Mouse (Mus musculus) mature B cell (primary cell): ENCODE measurements around the gene Cyp4f40.
"Not testable (repeated sequence)": the region's sequence is repeated elsewhere in the genome, so short reads cannot be mapped to it uniquely, and the experiment has no call there.

Experiments used
- in situ Hi-C: fragments of 300-500 bp; cut with MboI; formaldehyde crosslinking; loops from 2 replicates; pipeline ENCODE4 v1.14.3; 2019

Cyp4f40 gene

DNA sequence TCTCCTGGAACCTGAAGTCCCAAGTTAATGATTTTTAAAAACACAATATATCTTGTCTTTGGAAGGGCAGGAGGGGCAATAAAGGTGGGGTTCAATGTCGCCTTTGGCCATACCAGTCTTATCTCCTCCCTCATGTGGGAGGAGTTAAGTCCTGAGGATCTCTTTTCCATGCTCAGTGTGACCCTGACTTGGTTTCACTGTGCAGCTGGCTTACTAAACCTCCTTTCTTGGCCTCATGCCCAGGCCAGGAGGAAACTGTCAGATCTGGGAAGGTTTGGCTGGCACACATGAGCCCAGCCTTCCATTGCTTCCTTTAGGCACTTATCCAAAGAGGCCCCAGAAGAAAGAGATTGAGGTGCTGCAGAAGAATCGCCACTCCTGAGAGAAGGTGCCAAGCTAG lies at the start of gene Cyp4f40:
TSS of gene Cyp4f40 (plus strand) at position 189 of the 400 bp plus-strand sequence.
- in situ Hi-C loops: no loop called here

DNA sequence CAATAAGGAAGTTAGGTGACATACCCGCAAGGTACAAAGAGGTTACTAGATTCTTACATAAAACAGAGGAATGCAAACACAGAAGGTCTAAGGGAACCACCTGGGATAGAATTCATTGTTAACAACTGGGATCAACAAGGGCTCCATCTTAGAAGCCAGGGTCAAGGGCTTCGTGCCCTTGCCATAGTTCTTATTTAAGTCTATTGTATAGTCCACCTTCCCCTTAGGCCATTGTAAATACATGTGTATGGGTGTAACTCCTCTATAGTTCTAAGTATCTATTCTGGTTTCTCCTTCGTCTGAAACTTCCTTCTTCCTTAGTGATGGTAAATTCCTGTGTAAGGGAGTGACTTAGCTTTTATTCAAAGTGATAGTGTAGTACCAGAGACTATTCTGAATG lies 48.5 kb upstream of the Cyp4f40 start:
- in situ Hi-C loops: not testable (repeated sequence)

DNA sequence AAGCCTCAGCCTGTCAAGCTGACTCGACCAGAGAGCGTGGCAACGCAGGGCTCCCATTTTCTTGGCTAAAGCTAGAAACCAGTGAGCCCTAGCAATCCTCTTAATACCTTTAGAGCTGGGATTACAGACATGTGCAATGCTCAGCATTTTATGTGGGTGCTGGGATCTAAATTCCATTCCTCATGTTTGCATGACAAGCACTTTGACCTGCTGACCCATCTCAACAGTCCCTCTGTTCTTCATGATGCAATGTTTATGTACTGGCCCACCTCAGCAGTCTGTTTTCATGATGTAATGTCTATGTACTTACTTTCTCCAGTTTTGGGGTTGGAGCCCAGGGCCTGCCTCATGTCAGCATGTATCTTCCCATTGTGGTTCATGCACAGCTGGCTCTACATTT lies 47.8 kb upstream of the Cyp4f40 start:
- in situ Hi-C loops: no loop called here

DNA sequence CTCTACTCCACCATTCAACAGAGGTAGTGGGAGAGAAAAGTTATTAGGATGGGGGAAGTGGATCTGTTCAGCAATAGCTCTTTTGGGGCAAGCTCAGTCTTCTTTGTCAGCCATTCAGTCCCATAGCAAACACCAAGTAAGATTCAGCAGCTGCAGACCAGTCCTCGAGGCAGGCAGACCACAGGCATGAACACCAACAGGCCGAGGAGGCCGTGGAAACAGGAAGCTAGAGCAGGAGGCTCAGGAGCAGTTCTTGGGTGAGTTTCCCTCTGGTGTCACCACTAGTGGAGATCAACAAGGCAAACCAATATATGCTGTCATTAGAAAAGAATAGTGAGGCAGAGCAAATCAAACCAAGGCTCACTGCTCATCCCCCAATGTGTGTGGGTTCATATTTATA lies 46.3 kb upstream of the Cyp4f40 start:
- in situ Hi-C loops: no loop called here

DNA sequence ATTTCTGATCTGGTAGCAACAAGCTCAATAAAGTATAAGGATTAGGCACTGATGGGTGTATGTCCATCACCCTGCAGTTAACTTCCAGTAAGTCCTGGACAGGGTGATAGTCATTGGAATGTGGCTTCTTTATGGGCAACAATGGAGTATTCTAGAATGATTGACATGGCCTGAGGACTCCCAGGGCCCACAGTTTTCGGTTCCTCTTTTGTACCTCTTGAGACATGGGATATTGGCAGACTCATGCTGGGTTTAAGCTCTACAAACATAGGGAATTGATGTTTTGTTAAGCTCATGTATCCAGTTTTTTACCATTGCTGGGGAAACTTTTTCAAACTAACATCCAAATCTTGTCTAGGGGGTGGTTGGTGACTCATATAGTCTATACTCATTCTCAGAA lies 41.4 kb upstream of the Cyp4f40 start:
- in situ Hi-C loops: no loop called here

DNA sequence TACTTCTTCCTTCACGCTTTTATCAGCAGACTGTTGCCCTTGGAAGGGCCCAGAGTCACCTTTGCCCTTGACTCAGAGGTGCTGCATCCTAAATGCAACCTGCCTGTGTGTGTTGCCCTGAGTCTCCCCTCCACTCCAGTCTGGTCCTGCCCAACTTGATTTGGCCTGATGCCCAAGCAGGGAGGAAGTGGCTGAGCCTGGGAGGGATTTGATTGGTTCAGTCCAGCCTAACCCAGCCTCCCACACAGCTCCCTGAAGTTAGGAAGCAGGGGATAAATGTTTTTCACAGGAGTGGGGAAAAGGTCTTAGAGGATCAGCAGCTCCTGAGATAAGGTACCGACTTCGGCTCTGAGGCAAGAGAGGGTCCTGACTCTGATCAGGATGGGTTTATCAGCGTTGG lies 37.7 kb upstream of the Cyp4f40 start, which contains the start of gene Cyp4f37:
TSS of gene Cyp4f37 (plus strand) at position 292 of the 400 bp plus-strand sequence.
- in situ Hi-C loops: not testable (repeated sequence)

DNA sequence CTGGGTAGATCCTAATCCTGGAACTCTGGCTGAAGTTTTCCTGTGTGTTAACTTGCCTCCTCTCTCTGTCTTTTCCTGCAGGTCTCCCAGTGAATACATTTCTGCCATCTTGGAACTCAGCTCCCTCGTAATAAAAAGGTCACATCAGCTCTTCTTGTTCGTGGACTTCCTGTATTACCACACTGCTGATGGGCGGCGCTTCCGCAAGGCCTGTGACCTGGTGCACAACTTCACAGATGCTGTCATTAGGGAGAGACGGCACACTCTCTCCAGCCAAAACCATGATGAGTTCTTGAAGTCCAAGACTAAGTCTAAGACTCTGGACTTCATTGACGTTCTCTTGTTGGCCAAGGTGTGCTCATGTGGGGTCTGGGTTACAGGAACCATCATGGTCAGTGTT lies 29.0 kb upstream of the Cyp4f40 start:
- in situ Hi-C loops: not testable (repeated sequence)

DNA sequence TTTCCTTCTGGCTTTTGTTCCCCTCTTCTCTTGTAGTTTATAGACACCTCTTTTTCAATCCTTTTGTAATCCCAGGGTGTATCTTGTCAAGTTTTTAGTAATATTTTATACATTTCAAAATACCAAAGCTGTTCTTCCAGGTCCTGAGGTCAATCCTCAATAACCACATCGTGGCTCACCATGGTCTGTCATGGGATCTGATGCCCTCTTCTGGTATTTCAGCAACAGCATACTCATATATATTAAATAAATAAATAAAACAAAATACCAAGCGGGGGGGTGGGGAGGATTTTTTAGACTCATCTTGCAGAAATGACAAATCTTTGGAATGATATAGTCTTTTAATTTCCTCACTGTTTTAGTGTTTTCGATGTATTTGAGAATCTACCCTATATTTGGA lies 26.8 kb upstream of the Cyp4f40 start:
- in situ Hi-C loops: no loop called here

DNA sequence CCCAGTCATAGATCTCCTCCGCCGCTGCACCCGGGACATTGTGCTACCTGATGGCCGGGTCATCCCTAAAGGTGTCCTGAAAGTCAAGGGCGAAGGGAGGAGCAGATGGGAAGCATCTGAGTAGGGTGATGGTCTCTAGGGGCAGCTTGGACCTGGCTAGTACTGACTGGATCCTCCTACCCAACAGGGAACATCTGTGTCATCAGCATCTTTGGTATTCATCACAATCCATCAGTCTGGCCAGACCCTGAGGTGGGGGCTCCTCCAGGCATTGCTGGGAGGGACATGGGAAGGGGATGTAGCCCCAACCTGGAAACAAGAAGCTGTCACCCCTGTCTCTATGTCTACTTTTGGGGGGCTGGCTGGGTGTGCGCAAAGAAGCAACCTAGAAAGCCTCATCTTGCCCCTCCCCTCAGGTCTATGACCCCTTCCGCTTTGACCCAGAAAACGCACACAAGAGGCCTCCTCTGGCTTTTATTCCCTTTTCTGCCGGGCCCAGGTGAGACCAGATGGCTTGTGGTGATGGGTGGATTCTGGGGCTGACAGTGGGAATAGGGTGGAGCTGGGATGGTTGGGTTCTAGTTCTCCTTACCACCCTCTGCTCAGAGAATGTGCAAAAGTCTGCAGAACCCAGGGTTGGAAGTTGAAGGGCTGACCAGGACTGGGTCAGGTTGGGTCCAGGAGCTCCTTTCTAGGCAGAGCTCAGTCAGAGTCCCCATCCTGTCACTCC lies 24.3 kb upstream of the Cyp4f40 start:
- in situ Hi-C loops: not testable (repeated sequence)

DNA sequence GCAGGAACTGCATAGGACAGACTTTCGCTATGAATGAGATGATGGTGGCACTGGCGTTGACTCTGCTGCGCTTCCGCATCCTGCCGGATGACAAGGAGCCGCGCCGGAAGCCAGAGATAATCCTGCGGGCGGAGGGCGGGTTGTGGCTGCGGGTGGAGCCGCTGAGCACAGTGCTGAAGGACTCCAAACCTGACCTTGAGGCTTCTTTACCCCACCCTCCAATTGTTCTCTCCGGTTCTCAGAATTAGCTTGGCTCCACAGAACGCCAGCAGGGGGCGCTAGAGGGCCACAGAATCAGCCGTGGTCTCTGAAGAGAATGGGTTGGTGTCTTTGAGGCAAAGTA lies 23.8 kb upstream of the Cyp4f40 start:
- in situ Hi-C loops: no loop called here

DNA sequence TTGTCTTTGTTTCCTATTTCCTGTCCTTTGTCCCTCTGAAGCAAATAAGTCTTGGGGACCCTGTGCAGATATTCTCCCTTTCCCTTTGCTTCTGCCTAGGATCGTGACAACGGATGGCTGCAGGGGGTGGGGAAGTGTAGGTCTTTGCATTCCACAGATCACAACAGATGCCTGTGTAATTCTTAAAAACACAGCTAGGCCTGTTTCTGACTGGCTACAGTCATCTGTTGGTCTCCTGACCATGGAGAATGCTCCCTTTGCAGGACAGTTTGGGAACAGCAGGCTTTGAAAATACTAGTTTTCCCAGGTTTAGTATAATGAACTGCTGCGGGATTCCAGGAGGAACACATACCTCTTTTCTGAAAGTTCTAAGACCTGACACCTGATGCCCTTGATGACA lies 22.4 kb upstream of the Cyp4f40 start:
- in situ Hi-C loops: no loop called here

DNA sequence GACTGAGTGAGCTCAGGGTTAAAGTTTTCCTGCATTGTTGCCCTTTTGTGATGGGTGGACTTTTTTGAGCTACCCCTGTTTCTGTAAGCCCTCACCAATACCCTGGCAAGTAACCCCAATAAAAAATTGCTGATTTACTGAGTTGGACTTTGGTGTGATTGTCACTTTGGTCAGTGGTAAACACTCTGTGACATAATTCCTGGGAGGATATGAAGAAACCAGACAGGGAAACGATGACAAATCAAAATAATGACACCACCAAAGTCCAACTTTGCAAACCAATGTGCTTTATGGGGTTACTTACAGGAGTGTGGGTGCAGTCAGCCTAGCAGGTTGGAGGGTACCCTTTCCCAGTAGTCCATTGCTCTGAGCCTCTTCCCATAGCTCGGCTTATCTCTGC lies 21.5 kb upstream of the Cyp4f40 start:
- in situ Hi-C loops: no loop called here

DNA sequence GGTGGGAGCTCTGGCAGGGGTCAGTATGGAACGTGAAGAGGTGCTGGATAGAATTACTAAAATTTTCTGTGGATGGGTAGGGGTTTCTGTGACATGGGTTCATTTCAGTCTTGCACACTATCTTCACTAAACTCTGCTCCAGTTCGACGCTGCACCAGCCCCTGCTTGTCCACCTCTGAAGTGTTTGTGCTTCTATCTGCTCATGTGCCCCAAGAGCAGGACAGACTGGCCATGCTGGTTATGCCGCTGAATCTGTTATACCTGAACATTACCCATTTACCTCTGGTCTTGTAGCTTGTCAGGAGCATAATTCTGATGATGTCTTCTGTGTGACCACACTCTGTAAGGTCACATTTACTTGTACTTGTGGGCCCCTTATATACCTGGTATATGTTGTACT lies 12.1 kb upstream of the Cyp4f40 start:
- in situ Hi-C loops: no loop called here

DNA sequence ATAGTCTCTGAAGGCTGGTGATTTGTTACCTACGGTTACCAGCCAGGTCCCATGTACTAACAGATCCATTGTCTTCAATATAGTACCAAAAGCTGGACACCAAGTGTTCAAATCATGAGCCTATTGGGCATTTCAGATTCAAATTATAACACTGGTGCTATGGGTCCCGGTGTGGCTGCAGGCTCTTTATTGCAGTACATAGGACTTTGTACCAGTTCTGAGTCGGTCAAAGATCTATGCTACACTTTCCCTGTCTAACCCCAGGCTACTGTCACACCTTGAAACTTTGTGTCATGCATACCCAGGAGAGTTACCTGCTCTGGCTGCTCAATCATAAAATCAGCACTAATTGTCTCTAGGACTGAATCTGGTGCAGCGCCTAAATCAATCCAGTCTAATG lies 4.8 kb upstream of the Cyp4f40 start:
- in situ Hi-C loops: no loop called here

DNA sequence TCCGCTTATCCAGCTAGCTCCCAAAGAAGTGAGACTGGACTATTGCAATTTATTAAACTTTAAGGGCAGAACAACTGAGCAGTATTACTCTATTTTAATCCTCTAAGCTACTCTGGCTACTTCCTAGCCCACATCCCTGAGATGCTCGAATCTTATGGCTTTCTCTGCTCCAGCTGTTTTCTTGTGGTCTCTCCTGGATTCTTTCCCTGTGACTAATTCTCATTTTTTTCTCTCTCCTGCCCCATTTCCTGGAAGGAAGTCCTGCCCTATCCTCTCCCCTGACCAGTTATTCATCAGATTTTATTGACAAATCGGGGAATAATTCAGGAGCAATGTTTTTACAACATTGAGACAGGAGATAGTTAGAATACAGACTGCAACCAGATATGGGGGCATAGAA lies 1.7 kb upstream of the Cyp4f40 start:
- in situ Hi-C loops: no loop called here

DNA sequence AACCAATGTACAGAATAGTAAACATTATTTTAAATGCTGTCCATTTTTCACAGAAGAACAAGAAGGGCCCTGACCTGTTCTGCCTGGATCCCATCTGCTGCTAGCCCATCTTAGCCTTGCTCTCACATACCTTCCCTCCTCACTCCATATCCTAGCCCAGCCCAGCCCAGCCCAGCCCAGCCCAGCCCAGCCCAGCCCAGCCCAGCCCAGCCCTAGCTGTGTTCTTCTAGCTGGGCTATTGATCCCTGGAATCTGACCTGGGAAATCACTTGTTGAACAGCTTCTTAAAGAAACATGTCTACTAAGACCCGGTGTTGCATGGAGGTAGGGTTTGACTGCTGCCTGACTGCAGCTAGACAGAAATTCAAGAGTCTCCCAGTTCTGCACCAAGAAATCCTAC lies 454 bp upstream of the Cyp4f40 start:
- in situ Hi-C loops: no loop called here

DNA sequence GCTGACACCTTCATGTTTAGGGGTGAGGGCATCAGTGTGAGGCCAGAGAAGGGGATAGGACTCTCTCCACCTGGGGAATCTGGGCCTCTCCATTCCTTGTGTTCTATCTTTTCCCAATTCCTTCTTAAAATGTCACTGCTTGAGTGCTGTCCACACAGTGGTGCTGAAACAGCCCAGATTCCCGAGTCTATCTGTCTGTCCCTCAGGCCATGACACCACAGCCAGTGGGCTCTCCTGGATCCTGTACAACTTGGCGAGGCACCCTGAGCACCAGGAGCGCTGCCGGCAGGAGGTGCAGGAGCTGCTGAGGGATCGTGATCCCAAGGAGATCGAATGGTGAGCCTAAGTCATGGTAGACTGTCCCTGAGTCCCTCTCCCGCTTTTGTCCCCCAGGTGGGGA lies 15.3 kb downstream of the Cyp4f40 start:
- in situ Hi-C loops: no loop called here

DNA sequence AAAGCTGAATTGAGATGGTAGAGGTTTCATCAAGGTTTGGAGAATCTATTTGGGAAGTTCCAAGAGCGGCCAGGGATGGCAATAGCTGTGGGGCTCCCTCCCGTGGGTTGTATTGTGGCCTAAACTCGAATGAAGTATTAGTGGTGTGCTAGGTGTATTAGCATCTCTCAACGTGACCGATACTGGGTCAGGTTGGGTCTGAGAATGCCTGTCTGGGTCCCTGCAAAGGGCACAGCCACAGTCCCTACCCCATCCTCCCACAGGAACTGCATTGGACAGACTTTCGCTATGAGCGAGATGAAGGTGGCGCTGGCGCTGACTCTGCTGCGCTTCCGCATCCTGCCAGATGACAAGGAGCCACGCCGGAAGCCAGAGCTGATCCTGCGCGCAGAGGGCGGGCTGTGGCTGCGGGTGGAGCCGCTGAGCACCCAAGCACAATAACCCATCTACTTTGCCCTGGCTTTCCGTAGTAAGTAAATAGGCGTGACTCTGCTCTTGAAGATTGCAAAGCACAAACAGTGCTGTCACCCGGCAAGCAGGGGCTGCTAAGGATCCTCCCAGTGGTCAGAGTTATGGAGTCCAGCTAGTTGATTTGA lies 17.4 kb downstream of the Cyp4f40 start:
- in situ Hi-C loops: no loop called here

DNA sequence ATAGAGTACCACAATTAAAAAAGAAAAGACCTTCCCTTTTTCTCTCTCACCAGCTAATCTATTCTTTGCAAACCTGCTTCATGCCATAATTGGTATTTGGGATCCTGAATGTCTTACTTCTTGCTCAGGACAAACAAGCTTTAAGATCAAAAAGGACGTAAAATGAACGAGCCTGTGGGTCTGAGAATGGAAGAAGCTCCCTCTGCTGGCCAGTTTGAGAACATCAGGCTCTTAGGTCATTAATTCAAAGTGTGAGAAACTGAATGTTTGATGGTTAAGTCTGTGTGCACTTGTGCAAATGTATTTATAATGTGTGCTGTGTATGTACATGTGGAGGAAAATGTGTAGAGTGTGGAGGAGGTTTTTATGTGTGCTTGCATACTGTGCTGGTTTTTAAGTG lies 21.7 kb downstream of the Cyp4f40 start:
- in situ Hi-C loops: loop anchor here (5.0 kb wide), 1 partner anchor 153 kb away; no protein-coding TSS in a partner anchor

DNA sequence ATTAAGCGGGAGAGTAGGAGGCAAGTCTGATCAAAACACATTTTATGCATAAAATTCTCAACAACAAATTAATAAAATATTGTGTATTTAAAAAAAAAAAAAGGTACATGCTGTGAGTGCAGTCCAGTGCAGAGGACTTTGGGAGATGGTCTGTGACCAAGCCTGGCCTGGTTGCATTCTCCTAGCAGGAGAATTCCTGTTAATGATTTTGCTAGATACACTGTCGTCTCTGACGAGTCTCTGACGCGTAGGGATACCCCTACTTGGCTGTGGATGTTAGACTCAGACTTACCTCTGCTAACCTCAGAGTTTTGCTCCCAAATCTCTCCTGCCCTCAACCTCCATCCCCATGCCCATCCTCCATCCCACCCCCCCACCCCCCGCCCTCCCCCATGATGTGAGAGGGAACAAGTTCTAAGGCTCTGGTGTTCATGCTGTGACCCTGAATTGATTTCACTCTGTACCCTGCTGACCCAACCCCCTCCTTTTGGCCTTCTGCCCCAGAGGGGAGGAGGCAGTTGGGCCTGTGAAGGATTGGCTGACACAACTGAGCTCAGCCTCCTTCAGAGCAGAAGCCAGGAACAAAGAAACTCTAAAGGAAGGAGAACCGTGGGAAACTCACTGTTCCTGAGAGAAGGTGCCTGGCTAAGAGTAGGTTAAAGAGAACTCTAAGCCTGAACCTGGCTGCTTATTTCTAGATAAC lies 26.5 kb downstream of the Cyp4f40 start, which contains the start of gene Cyp4f15:
TSS of gene Cyp4f15 (plus strand) at position 580 of the 703 bp plus-strand sequence.
- in situ Hi-C loops: no loop called here

DNA sequence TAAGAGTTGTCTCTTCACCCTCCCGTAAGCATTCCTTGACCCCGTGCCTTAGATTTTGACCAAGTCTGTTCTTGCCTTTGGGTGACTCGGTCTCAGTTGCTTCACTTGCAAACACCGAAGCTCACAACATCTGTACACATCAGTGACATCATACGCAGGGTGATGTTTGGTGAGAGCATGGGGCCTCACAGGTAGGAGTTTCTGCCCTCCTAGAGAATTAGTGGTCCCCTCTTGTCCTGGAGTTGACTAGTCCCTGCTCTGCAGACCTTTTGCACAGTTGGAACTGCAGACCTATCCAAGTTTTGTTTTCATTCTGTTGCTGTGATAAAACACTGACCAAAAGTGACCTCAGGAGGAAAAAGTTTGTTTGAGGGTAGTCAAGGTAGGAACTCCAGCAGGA lies 28.0 kb downstream of the Cyp4f40 start:
- in situ Hi-C loops: no loop called here

DNA sequence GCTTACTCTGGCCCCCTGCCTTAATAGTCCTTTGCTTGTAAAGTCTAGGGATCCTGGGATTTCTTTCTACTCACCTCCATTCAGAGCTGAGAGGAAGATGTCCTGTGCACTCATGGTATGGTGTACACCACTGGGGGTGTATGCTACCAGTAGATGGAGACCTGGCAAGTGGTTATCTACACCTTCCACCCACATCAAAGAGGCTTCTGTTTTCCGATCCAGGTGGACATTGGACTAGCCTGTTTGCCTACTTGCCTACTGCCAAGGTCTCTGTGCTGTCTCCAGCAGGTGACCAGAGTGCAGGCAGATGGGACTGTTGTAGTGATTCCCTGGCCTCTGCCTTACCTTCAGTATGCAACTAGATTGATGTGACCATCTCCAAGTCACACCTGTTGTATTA lies 32.3 kb downstream of the Cyp4f40 start:
- in situ Hi-C loops: no loop called here

DNA sequence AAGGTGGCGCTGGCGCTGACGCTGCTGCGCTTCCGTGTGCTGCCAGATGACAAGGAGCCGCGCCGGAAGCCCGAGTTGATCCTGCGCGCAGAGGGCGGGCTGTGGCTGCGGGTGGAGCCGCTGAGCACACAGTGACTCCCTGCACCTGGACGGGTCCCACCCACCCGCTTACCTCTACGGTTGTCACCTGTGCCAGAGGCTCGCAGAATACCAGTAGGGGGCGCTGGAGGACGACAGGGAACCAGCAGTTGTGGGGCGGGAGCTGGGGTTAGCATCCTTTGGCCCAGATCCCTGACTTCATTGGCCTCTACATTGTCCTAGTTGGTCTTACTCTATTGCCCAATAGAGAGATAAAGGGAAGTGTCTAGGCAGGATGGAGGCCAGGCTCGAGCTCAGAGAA lies 44.1 kb downstream of the Cyp4f40 start:
- in situ Hi-C loops: no loop called here
